Mouse (Mus musculus) stomach, embryonic 14.5 days (tissue): Measurements from ENCODE around the gene Lgals1. TPM values are rescaled to one million over a fixed set of nuclear protein-coding genes. Genes with fewer than 3 reads are reported as not detected.

Experiments
- ATAC-seq: fragments of 200-750 bp; cut with Nextera tagmentation; 2 replicates; pipeline ENCODE4 v1.8.0; 2017; ENCODE audit warnings: low read depth, moderate TSS enrichment; ENCODE audit not compliant: insufficient number of reproducible peaks, insufficient read depth, low FRiP score
- H3K27ac ChIP-seq: fragments of 300-500 bp; sonication (generic); 2 replicates; pipeline ENCODE4 v1.5.1; 2014; ENCODE audit warnings: mild to moderate bottlenecking, low read length, moderate library complexity, mixed read lengths
- H3K27me3 ChIP-seq: fragments of 300-500 bp; sonication (generic); 2 replicates; pipeline ENCODE4 v1.6.1; 2014; ENCODE audit warnings: low read length, control low read depth, mixed read lengths; ENCODE audit not compliant: control insufficient read depth, insufficient read depth
- H3K36me3 ChIP-seq: fragments of 300-500 bp; sonication (generic); 2 replicates; pipeline ENCODE4 v1.6.1; 2014; ENCODE audit warnings: mild to moderate bottlenecking, control low read depth, low read length, moderate library complexity, mixed read lengths; ENCODE audit not compliant: control insufficient read depth, insufficient read depth
- H3K4me1 ChIP-seq: fragments of 300-500 bp; sonication (generic); 2 replicates; pipeline ENCODE4 v1.6.1; 2014; ENCODE audit warnings: low read length, control low read depth, mixed read lengths; ENCODE audit not compliant: control insufficient read depth, insufficient read depth
- H3K4me2 ChIP-seq: fragments of 300-500 bp; sonication (generic); replicated peaks from 2 replicates; pipeline ENCODE4 v1.6.1; 2014; ENCODE audit warnings: low read depth, low read length, control low read depth
- H3K4me3 ChIP-seq: fragments of 300-500 bp; sonication (generic); 2 replicates; pipeline ENCODE4 v1.5.1; 2014; ENCODE audit warnings: low read depth, low read length, control low read depth
- H3K9ac ChIP-seq: fragments of 300-500 bp; sonication (generic); replicated peaks from 2 replicates; pipeline ENCODE4 v1.6.1; 2014; ENCODE audit warnings: low read depth, mild to moderate bottlenecking, control low read depth, low read length, moderate library complexity, mixed read lengths
- H3K9me3 ChIP-seq: fragments of 300-500 bp; sonication (generic); 2 replicates; pipeline ENCODE4 v1.6.1; 2016; ENCODE audit warnings: low read depth, low read length, control low read depth; ENCODE audit not compliant: control insufficient read depth
- WGBS: fragments of 180-500 bp; shearing (Covaris S2); extraction: QIAGEN DNeasy Blood & Tissue Kit; methylation state at CpG from one replicate; pipeline ENCODE4 v1.1.7; 2014; 5-methylcytosine and 5-hydroxymethylcytosine counted together
- polyA plus RNA-seq: library from polyadenylated mRNA; unstranded; fragments of >200 nt; fragmentation: Nextera tagmentation; extraction: Ambion mirVana; gene quantifications from 2 replicates; pipeline ENCODE4 v1.2.1, GENCODE M21; 2014

The Lgals1 gene
- polyA plus RNA-seq, 1 experiment from 2014 or later: 1,697 TPM

GRCm38 (mm10) chr15:78937311-78937710, 10.8 kb downstream of the Lgals1 start:
- no peak for ATAC-seq
- H3K4me2 ChIP-seq: no peak overlapping the region
- peaks cover 38% of the 10 kb centered on the region for H3K36me3 ChIP-seq
- H3K4me1 ChIP-seq: peaks cover 10% of the 10 kb centered on the region
- H3K27ac ChIP-seq: no peak overlapping the region
- no peaks in the 10 kb centered on the region for H3K27me3 ChIP-seq
- H3K9ac ChIP-seq: no peak overlapping the region
- H3K9me3 ChIP-seq: no peaks in the 10 kb centered on the region
- 91% methylated on average over 10 of the region's 10 CpGs for WGBS
- no peak overlapping the region for H3K4me3 ChIP-seq

- H3K36me3 ChIP-seq: peaks cover 38% of the 10 kb centered on the region
- WGBS: 91% methylated on average over 2 of the region's 2 CpGs
- H3K4me3 ChIP-seq: no peak overlapping the region
- no peaks in the 10 kb centered on the region for H3K27me3 ChIP-seq
- no peak overlapping the region for H3K9ac ChIP-seq
- H3K4me2 ChIP-seq: no peak overlapping the region
- H3K9me3 ChIP-seq: no peaks in the 10 kb centered on the region
- H3K27ac ChIP-seq: no peak overlapping the region
- ATAC-seq: no peak
- peaks cover 10% of the 10 kb centered on the region for H3K4me1 ChIP-seq
Measured at GRCm38 (mm10) chr15:78937963-78938362, 11.4 kb downstream of the Lgals1 start.

- no peak for ATAC-seq
- Histone ChIP-seq H3K4me3 (no peak overlapping the region), H3K36me3 (peaks cover 38% of the 10 kb centered on the region), H3K4me2 (no peak overlapping the region), H3K9ac (no peak overlapping the region), H3K4me1 (peaks cover 7% of the 10 kb centered on the region), H3K27me3 (no peaks in the 10 kb centered on the region), H3K9me3 (no peaks in the 10 kb centered on the region), H3K27ac (no peak overlapping the region)
- 94% methylated on average over 13 of the region's 13 CpGs for WGBS
Measured at GRCm38 (mm10) chr15:78940325-78940724, 13.8 kb downstream of the Lgals1 start.

- peak; percentile 59; the same call in 1 of the 2 replicates for ATAC-seq
- Histone ChIP-seq H3K9ac (peak overlapping the region; percentile 46), H3K4me3 (peak overlapping the region; percentile 31), H3K36me3 (peaks cover 35% of the 10 kb centered on the region), H3K4me2 (peak overlapping the region; percentile 45), H3K9me3 (no peaks in the 10 kb centered on the region), H3K27me3 (no peaks in the 10 kb centered on the region), H3K4me1 (peaks cover 3% of the 10 kb centered on the region; the same call in 1 of the 2 replicates), H3K27ac (no peak overlapping the region)
- 2% methylated on average over 9 of the region's 9 CpGs for WGBS
Measured at GRCm38 (mm10) chr15:78942663-78943062, 16.1 kb downstream of the Lgals1 start.

GRCm38 (mm10) chr15:78946232-78946631, 19.7 kb downstream of the Lgals1 start:
- H3K27ac ChIP-seq: no peak overlapping the region
- no peak overlapping the region for H3K4me3 ChIP-seq
- H3K27me3 ChIP-seq: no peaks in the 10 kb centered on the region
- H3K4me1 ChIP-seq: peaks cover 10% of the 10 kb centered on the region; the same call in 1 of the 2 replicates
- no peak overlapping the region for H3K9ac ChIP-seq
- H3K4me2 ChIP-seq: no peak overlapping the region
- 73% methylated on average over 7 of the region's 7 CpGs for WGBS
- ATAC-seq: no peak
- no peaks in the 10 kb centered on the region for H3K9me3 ChIP-seq
- peaks cover 3% of the 10 kb centered on the region for H3K36me3 ChIP-seq

- peak within 1 kb of the TSS; percentile 39 for H3K4me3 ChIP-seq
- H3K9ac ChIP-seq: peak within 1 kb of the TSS; percentile 18; the same call in 1 of the 2 replicates
- peak; percentile 96 for ATAC-seq
Measured at GRCm38 (mm10) chr15:78947657-78948056, 21.1 kb downstream of the Lgals1 start, which contains the start of gene Triobp. Gene Triobp (plus strand): TSS chr15:78947724.

GRCm38 (mm10) chr15:78948152-78948725, 21.7 kb downstream of the Lgals1 start:
- Histone ChIP-seq H3K27me3 (no peaks in the 10 kb centered on the region), H3K9ac (peak overlapping the region; percentile 18; the same call in 1 of the 2 replicates), H3K4me2 (peak overlapping the region; percentile 72), H3K4me1 (peaks cover 10% of the 10 kb centered on the region; the same call in 1 of the 2 replicates), H3K36me3 (no peaks in the 10 kb centered on the region), H3K9me3 (no peaks in the 10 kb centered on the region), H3K4me3 (peak overlapping the region; percentile 39), H3K27ac (no peak overlapping the region)
- WGBS: 9% methylated on average over 11 of the region's 11 CpGs
- no peak for ATAC-seq

More at GRCm38 (mm10) chr15:78947657-78948056, 21.1 kb downstream of the Lgals1 start, which contains the start of gene Triobp:
- H3K27ac ChIP-seq: no peak within 1 kb of the TSS
- H3K27me3 ChIP-seq: no peaks in the 10 kb centered on the region
- H3K4me1 ChIP-seq: peaks cover 10% of the 10 kb centered on the region; the same call in 1 of the 2 replicates
- WGBS: under 1% methylated on average over 24 of the region's 24 CpGs
- peak within 1 kb of the TSS; percentile 72 for H3K4me2 ChIP-seq
- no peaks in the 10 kb centered on the region for H3K36me3 ChIP-seq
- H3K9me3 ChIP-seq: no peaks in the 10 kb centered on the region

- WGBS: 93% methylated on average over 3 of the region's 3 CpGs
- H3K27ac ChIP-seq: no peak overlapping the region
- H3K9me3 ChIP-seq: no peaks in the 10 kb centered on the region
- H3K36me3 ChIP-seq: no peaks in the 10 kb centered on the region
- no peak overlapping the region for H3K4me3 ChIP-seq
- no peak overlapping the region for H3K9ac ChIP-seq
- no peak for ATAC-seq
- peaks cover 10% of the 10 kb centered on the region; the same call in 1 of the 2 replicates for H3K4me1 ChIP-seq
- no peaks in the 10 kb centered on the region for H3K27me3 ChIP-seq
- H3K4me2 ChIP-seq: no peak overlapping the region
Measured at GRCm38 (mm10) chr15:78948883-78949282, 22.4 kb downstream of the Lgals1 start.
